Mouse (Mus musculus) heart, embryonic 13.5 days (tissue): Measurements from ENCODE around the gene Ttll10. TPM values are rescaled to one million over a fixed set of nuclear protein-coding genes. Genes with fewer than 3 reads are reported as not detected.

ENCODE experiments used
- ATAC-seq: fragments of 200-750 bp; cut with Nextera tagmentation; 2 replicates; pipeline ENCODE4 v1.8.0; 2017; ENCODE audit warnings: moderate TSS enrichment; ENCODE audit not compliant: insufficient number of reproducible peaks, low FRiP score, low TSS enrichment; ENCODE audit errors: extremely low read depth
- H3K27ac ChIP-seq: fragments of 300-500 bp; sonication (generic); replicated peaks from 2 replicates; pipeline ENCODE4 v1.5.1; 2015; ENCODE audit warnings: moderate library complexity, mild to moderate bottlenecking, inconsistent platforms
- H3K27me3 ChIP-seq: fragments of 300-500 bp; sonication (generic); replicated peaks from 2 replicates; pipeline ENCODE4 v1.6.1; 2015; ENCODE audit warnings: mild to moderate bottlenecking, inconsistent platforms
- H3K36me3 ChIP-seq: fragments of 300-500 bp; sonication (generic); 2 replicates; pipeline ENCODE4 v1.6.1; 2015; ENCODE audit warnings: mild to moderate bottlenecking, inconsistent platforms
- H3K4me1 ChIP-seq: fragments of 300-500 bp; sonication (generic); 2 replicates; pipeline ENCODE4 v1.6.1; 2015; ENCODE audit warnings: inconsistent platforms
- H3K4me2 ChIP-seq: fragments of 300-500 bp; sonication (generic); 2 replicates; pipeline ENCODE4 v1.6.1; 2015; ENCODE audit warnings: inconsistent platforms, mild to moderate bottlenecking, moderate library complexity
- H3K4me3 ChIP-seq: fragments of 300-500 bp; sonication (generic); 2 replicates; pipeline ENCODE4 v1.5.1; 2015; ENCODE audit warnings: moderate library complexity, mild to moderate bottlenecking, inconsistent platforms
- H3K9ac ChIP-seq: fragments of 300-500 bp; sonication (generic); 2 replicates; pipeline ENCODE4 v1.6.1; 2015; ENCODE audit warnings: inconsistent platforms, mild to moderate bottlenecking, moderate library complexity
- H3K9me3 ChIP-seq: fragments of 300-500 bp; sonication (generic); 2 replicates; pipeline ENCODE4 v1.6.1; 2016; ENCODE audit warnings: inconsistent platforms
- WGBS: fragments of 180-500 bp; shearing (Covaris S2); methylation state at CpG from one replicate; pipeline ENCODE4 v1.1.7; 2015; ENCODE audit warnings: mixed read lengths; 5-methylcytosine and 5-hydroxymethylcytosine counted together
- microRNA counts: library from miRNA; unstranded; fragments of <30 nt; microRNA quantifications from one replicate; lab custom pipeline; 2016
- microRNA-seq: library from miRNA; unstranded; fragments of <30 nt; microRNA quantifications from one replicate; pipeline ENCODE4, GENCODE M21; 2016
- polyA plus RNA-seq: library from polyadenylated mRNA; unstranded; fragments of >200 nt; fragmentation: Nextera tagmentation; extraction: Ambion mirVana; gene quantifications from 2 replicates; pipeline ENCODE4 v1.2.1, GENCODE M21; 2015

Gene Ttll10
- polyA plus RNA-seq, 1 experiment from 2014 or later, result 0.66 TPM

- under 1% methylated on average over 99 of the region's 99 CpGs for WGBS
- H3K9me3 ChIP-seq, result no peaks in the 10 kb centered on the region
- peak; percentile 80 for ATAC-seq
- peak within 1 kb of the TSS; percentile 96 for H3K4me3 ChIP-seq
- peaks cover 31% of the 10 kb centered on the region for H3K4me1 ChIP-seq
- peak within 1 kb of the TSS; percentile 88 for H3K9ac ChIP-seq
- H3K4me2 ChIP-seq, result peak within 1 kb of the TSS; percentile 99
- peaks cover 31% of the 10 kb centered on the region for H3K36me3 ChIP-seq
- H3K27ac ChIP-seq, result peak within 1 kb of the TSS; percentile 97
- H3K27me3 ChIP-seq, result no peaks in the 10 kb centered on the region
Measured at GRCm38 (mm10) chr4:155992241-155992905, 66.8 kb downstream of the Ttll10 start, which contains the start of the genes B3galt6 and Sdf4. TSS of gene B3galt6 (minus strand) at chr4:155992649. TSS of gene Sdf4 (plus strand) at chr4:155992872.

- H3K4me3 ChIP-seq, result peak overlapping the region; percentile 96
- WGBS, result 25% methylated on average over 37 of the region's 37 CpGs
- peaks cover 26% of the 10 kb centered on the region for H3K36me3 ChIP-seq
- no peak for ATAC-seq
- H3K4me1 ChIP-seq, result peaks cover 31% of the 10 kb centered on the region
- peak overlapping the region; percentile 84 for H3K9ac ChIP-seq
- peak overlapping the region; percentile 92 for H3K27ac ChIP-seq
- no peaks in the 10 kb centered on the region for H3K9me3 ChIP-seq
- H3K4me2 ChIP-seq, result peak overlapping the region; percentile 99
- no peaks in the 10 kb centered on the region for H3K27me3 ChIP-seq
Measured at GRCm38 (mm10) chr4:155991908-155992230, 67.3 kb downstream of the Ttll10 start.

GRCm38 (mm10) chr4:155991211-155991907, 67.9 kb downstream of the Ttll10 start:
- no peak for ATAC-seq
- WGBS, result 84% methylated on average over 22 of the region's 22 CpGs
- peak overlapping the region; percentile 92; the same call in 1 of the 2 replicates for H3K27ac ChIP-seq

More at GRCm38 (mm10) chr4:155991211-155991907, 67.9 kb downstream of the Ttll10 start:
- Histone ChIP-seq H3K4me2 (peak overlapping the region; percentile 99), H3K36me3 (peaks cover 21% of the 10 kb centered on the region), H3K4me3 (peak overlapping the region; percentile 96), H3K9ac (peak overlapping the region; percentile 84), H3K9me3 (no peaks in the 10 kb centered on the region), H3K27me3 (no peaks in the 10 kb centered on the region), H3K4me1 (peaks cover 31% of the 10 kb centered on the region)

MicroRNAs encoded within 50 kb of the gene (microRNA counts, 519-probe panel; counts per million panel counts)
- 209 counts per million, percentile 61 among the panel's probes with 10 or more counts for microRNA mmu-miR-200a (lab: Ali Mortazavi, UCI)
- 3,798 counts per million, percentile 73 among the panel's probes with 10 or more counts for microRNA mmu-miR-200b (lab: Ali Mortazavi, UCI)
- 4,127 counts per million, percentile 76 among the panel's probes with 10 or more counts for microRNA mmu-miR-429 (lab: Ali Mortazavi, UCI)

Small RNA genes within 50 kb of the gene (microRNA-seq; reads per million reads assigned to microRNA genes)
- gene Mir200a (51.2 reads per million, percentile 44 among the genes with 10 or more reads in this experiment), gene Mir200b (286 reads per million, percentile 67 among the genes with 10 or more reads in this experiment), gene Mir429 (952 reads per million, percentile 79 among the genes with 10 or more reads in this experiment)

Other genes starting within 250 kb of the Ttll10 start
- 97.1 and 113 TPM in 2 replicates for gene Ccnl2, start 246.9 kb downstream of the Ttll10 start, polyA plus RNA-seq
- 126 and 144 TPM in 2 replicates for gene Aurkaip1, start 228.1 kb downstream of the Ttll10 start, polyA plus RNA-seq
- gene Mxra8, start 219.7 kb downstream of the Ttll10 start, polyA plus RNA-seq, result 56.7 and 59.3 TPM in 2 replicates
- 2.8 and 2.9 TPM in 2 replicates for gene Dvl1, start 212.0 kb downstream of the Ttll10 start, polyA plus RNA-seq
- gene Tas1r3, start 196.1 kb downstream of the Ttll10 start, polyA plus RNA-seq, result 0.09 and 0.11 TPM in 2 replicates
- 9.1 and 9.8 TPM in 2 replicates for gene Cptp, start 190.0 kb downstream of the Ttll10 start, polyA plus RNA-seq
- gene Ints11, start 189.9 kb downstream of the Ttll10 start, polyA plus RNA-seq, result 36.0 and 36.4 TPM in 2 replicates
- 32.5 and 33.1 TPM in 2 replicates for gene Pusl1, start 167.6 kb downstream of the Ttll10 start, polyA plus RNA-seq
- 8.8 and 10.4 TPM in 2 replicates for gene Acap3, start 167.6 kb downstream of the Ttll10 start, polyA plus RNA-seq
- 72.0 and 81.6 TPM in 2 replicates for gene Ube2j2, start 115.6 kb downstream of the Ttll10 start, polyA plus RNA-seq
- gene C1qtnf12, start 97.1 kb downstream of the Ttll10 start, polyA plus RNA-seq, result 20.3 and 32.8 TPM in 2 replicates
- 8.8 and 10.7 TPM in 2 replicates for gene B3galt6, start 66.8 kb downstream of the Ttll10 start, polyA plus RNA-seq
- 127 and 136 TPM in 2 replicates for gene Sdf4, start 66.5 kb downstream of the Ttll10 start, polyA plus RNA-seq
- gene Tnfrsf4, start 45.6 kb downstream of the Ttll10 start, polyA plus RNA-seq, result 0.42 and 0.47 TPM in 2 replicates
- 1.9 and 2.0 TPM in 2 replicates for gene Tnfrsf18, start 33.2 kb downstream of the Ttll10 start, polyA plus RNA-seq
- 16.2 and 18.0 TPM in 2 replicates for gene 9430015G10Rik, start 50.6 kb upstream of the Ttll10 start, polyA plus RNA-seq
- gene Rnf223, start 71.1 kb upstream of the Ttll10 start, polyA plus RNA-seq, result 0.16 and 0.22 TPM in 2 replicates
- gene Agrn, start 138.1 kb upstream of the Ttll10 start, polyA plus RNA-seq, result 43.8 and 45.3 TPM in 2 replicates
- 3.5 and 4.3 TPM in 2 replicates for gene Isg15, start 141.4 kb upstream of the Ttll10 start, polyA plus RNA-seq
- 3.2 and 3.3 TPM in 2 replicates for gene AW011738, start 143.9 kb upstream of the Ttll10 start, polyA plus RNA-seq
- 2.7 and 3.0 TPM in 2 replicates for gene Perm1, start 156.5 kb upstream of the Ttll10 start, polyA plus RNA-seq
- 13.1 and 13.3 TPM in 2 replicates for gene Plekhn1, start 175.4 kb upstream of the Ttll10 start, polyA plus RNA-seq
- gene Noc2l, start 176.6 kb upstream of the Ttll10 start, polyA plus RNA-seq, result 39.3 and 41.8 TPM in 2 replicates
- 1.2 TPM in 2 replicates for gene Samd11, start 196.2 kb upstream of the Ttll10 start, polyA plus RNA-seq